In genomic region chr2:181410760-181411473, GRCm38 (mm10) we compare ENCODE assay signal across 9 mouse cellular contexts. TPM values are rescaled to one million over a fixed set of nuclear protein-coding genes. Genes with fewer than 3 reads are reported as not detected.
DNase-seq lines count a peak whose midpoint lies in the region; ATAC-seq and TF ChIP-seq lines count a peak whose summit lies in the region.
"Had no signal": no experiment of that assay in that cellular context is flagged by ENCODE, and none has a peak within 500 bp of the region (broad histone marks: within the 10 kb centered on the region; RNA-seq: fewer than 3 reads in every experiment).

No protein-coding gene starts in this region.

- H3K9me3 ChIP-seq in ES-E14 (ENCODE audit: control insufficient read depth, insufficient read depth, low read depth, low read length) = no peaks in the 10 kb centered on the region
- H3K9me3 ChIP-seq in forebrain, embryonic 14.5 days (replicated peaks; ENCODE audit: control insufficient read depth, low read length) = no peaks in the 10 kb centered on the region
- no peaks in the 10 kb centered on the region for H3K9me3 ChIP-seq in hindbrain, embryonic 12.5 days (replicated peaks)
- H3K9me3 ChIP-seq: heart, embryonic 13.5 days had no signal

- peak; percentile 34 for DNase-seq in ES-E14 (ENCODE audit: low read depth, low spot score)
- peak; percentile 87 for DNase-seq in brain, adult 2 months (ENCODE audit: low read depth, low spot score)
- peak; percentile 79 for DNase-seq in forebrain, embryonic 14.5 days (ENCODE audit: low spot score)
- peak; percentile 27 for DNase-seq in layer of hippocampus, adult 9-10 months (ENCODE audit: low spot score)
- peak; percentile 74 for DNase-seq in lung, postnatal 25 days (ENCODE audit: low spot score)
- DNase-seq in ovary, postnatal 36 days (ENCODE audit: low spot score) = peak; percentile 74
- peak; percentile 56 for DNase-seq in thymus, postnatal 4 days

- no peak overlapping the region for H3K4me3 ChIP-seq in ES-E14 (ENCODE audit: insufficient read depth in 1 of 2, low read depth in 1 of 2, low read length in 2 of 2, poor library complexity in 1 of 2, severe bottlenecking in 1 of 2)
- H3K4me3 ChIP-seq in forebrain, embryonic 14.5 days (ENCODE audit: low read depth, low read length) = no peak overlapping the region
- no peak overlapping the region for H3K4me3 ChIP-seq in hindbrain, embryonic 12.5 days
- H3K4me3 ChIP-seq: heart, embryonic 13.5 days had no signal

- no peak overlapping the region for H3K4me2 ChIP-seq in forebrain, embryonic 14.5 days (ENCODE audit: low read length)
- no peak overlapping the region for H3K4me2 ChIP-seq in hindbrain, embryonic 12.5 days (replicated peaks)
- H3K4me2 ChIP-seq: heart, embryonic 13.5 days had no signal

- in situ Hi-C loops in ES-E14 (cut with MboI; ENCODE audit: low sequenced_read_pairs in 2 of 2, unreplicated experiment in 2 of 2) = no loop called here

- peaks cover 0 to 7% of the 10 kb centered on the region in 2 experiments; a peak in 2 of 4 replicates for H3K4me1 ChIP-seq in ES-E14 (ENCODE audit: control insufficient read depth in 2 of 2, insufficient read depth in 2 of 2, low read length in 2 of 2, poor library complexity in 1 of 2)
- H3K4me1 ChIP-seq in forebrain, embryonic 14.5 days (ENCODE audit: control insufficient read depth, insufficient read depth, low read length) = no peaks in the 10 kb centered on the region
- H3K4me1 ChIP-seq in hindbrain, embryonic 12.5 days = 0 out of 2 replicates have a peak, but pooled peaks cover 3% of the 10 kb centered on the region

- no peaks in the 10 kb centered on the region for H3K36me3 ChIP-seq in ES-E14 (ENCODE audit: control insufficient read depth, insufficient read depth, low read length, poor library complexity, severe bottlenecking)
- H3K36me3 ChIP-seq in forebrain, embryonic 14.5 days (ENCODE audit: control insufficient read depth, insufficient read depth, low read length) = 0 out of 2 replicates have a peak, but pooled peaks cover 2% of the 10 kb centered on the region
- H3K36me3 ChIP-seq in hindbrain, embryonic 12.5 days = no peaks in the 10 kb centered on the region

- no peaks in the 10 kb centered on the region for H3K27me3 ChIP-seq in forebrain, embryonic 14.5 days (replicated peaks; ENCODE audit: control insufficient read depth, insufficient read depth, low read length)
- H3K27me3 ChIP-seq in hindbrain, embryonic 12.5 days = no peaks in the 10 kb centered on the region
- H3K27me3 ChIP-seq: heart, embryonic 13.5 days had no signal

- ATAC-seq in forebrain, embryonic 14.5 days = peak; percentile 67; the same call in 1 of the 2 replicates
- peak; percentile 85 for ATAC-seq in hindbrain, embryonic 12.5 days (ENCODE audit: low FRiP score)

- no peak overlapping the region for H3K9ac ChIP-seq in ES-E14 (ENCODE audit: insufficient read depth, low read depth, low read length, poor library complexity, severe bottlenecking)
- no peak overlapping the region for H3K9ac ChIP-seq in forebrain, embryonic 14.5 days (ENCODE audit: low read length)
- no peak overlapping the region for H3K9ac ChIP-seq in hindbrain, embryonic 12.5 days
- H3K9ac ChIP-seq: heart, embryonic 13.5 days had no signal

- H3K27ac ChIP-seq in ES-E14 (ENCODE audit: insufficient read depth, low read depth, low read length, poor library complexity, severe bottlenecking) = no peak overlapping the region
- peak overlapping the region; percentile 44; the same call in 1 of the 2 replicates for H3K27ac ChIP-seq in forebrain, embryonic 14.5 days (ENCODE audit: low read depth, low read length)
- peak overlapping the region; percentile 62; the same call in 1 of the 2 replicates for H3K27ac ChIP-seq in hindbrain, embryonic 12.5 days
- H3K27ac ChIP-seq: heart, embryonic 13.5 days had no signal

- 30% methylated on average over 4 of the region's 4 CpGs for WGBS in forebrain, embryonic 14.5 days
- 45% methylated on average over 4 of the region's 4 CpGs for WGBS in hindbrain, embryonic 12.5 days

TF ChIP-seq in ES-E14, 5 proteins besides CTCF, POLR2A, EP300 and RAD21:
- TF ChIP-seq MAFK (IDR thresholded peaks at IDR 0.05; ENCODE audit: insufficient read depth, low read depth, low read length) = no peak
- TF ChIP-seq CHD2 (IDR thresholded peaks at IDR 0.05; ENCODE audit: low read depth, low read length) = no peak
- no peak for TF ChIP-seq HCFC1 (IDR thresholded peaks at IDR 0.05; ENCODE audit: borderline replicate concordance, insufficient read depth, low read length)

RNA-seq across cellular contexts. Expression of gene Lime1, which starts 31.0 kb away (rescaled TPM):
- total RNA-seq in ES-E14 (2012; rRNA removed) = 30.8 and 48.9 TPM in 2 replicates
- 27.4 and 30.3 TPM in 2 replicates for polyA plus RNA-seq in forebrain, embryonic 14.5 days (2014; fragmentation: Nextera tagmentation; extraction: Ambion mirVana)
- 37.8 and 41.8 TPM in 2 replicates for polyA plus RNA-seq in hindbrain, embryonic 12.5 days (2016; fragmentation: Nextera tagmentation; extraction: Ambion mirVana)

RNA-seq across cellular contexts. Expression of gene Arfrp1, which starts 45.7 kb away (rescaled TPM):
- total RNA-seq in ES-E14 (2012; rRNA removed) = 32.8 and 36.3 TPM in 2 replicates
- polyA plus RNA-seq in forebrain, embryonic 14.5 days (2014; fragmentation: Nextera tagmentation; extraction: Ambion mirVana) = 58.6 and 63.5 TPM in 2 replicates
- polyA plus RNA-seq in hindbrain, embryonic 12.5 days (2016; fragmentation: Nextera tagmentation; extraction: Ambion mirVana) = 68.5 and 76.6 TPM in 2 replicates

RNA-seq across cellular contexts. Expression of gene Zgpat, which starts 46.2 kb away (rescaled TPM):
- 43.5 and 61.3 TPM in 2 replicates for total RNA-seq in ES-E14 (2012; rRNA removed)
- polyA plus RNA-seq in forebrain, embryonic 14.5 days (2014; fragmentation: Nextera tagmentation; extraction: Ambion mirVana) = 44.6 and 55.6 TPM in 2 replicates
- 71.7 and 74.7 TPM in 2 replicates for polyA plus RNA-seq in hindbrain, embryonic 12.5 days (2016; fragmentation: Nextera tagmentation; extraction: Ambion mirVana)

RNA-seq across cellular contexts. Expression of gene Zbtb46, which starts 48.3 kb away (rescaled TPM):
- total RNA-seq in ES-E14 (2012; rRNA removed) = 4.4 and 5.1 TPM in 2 replicates
- 7.6 and 8.6 TPM in 2 replicates for polyA plus RNA-seq in forebrain, embryonic 14.5 days (2014; fragmentation: Nextera tagmentation; extraction: Ambion mirVana)
- polyA plus RNA-seq in hindbrain, embryonic 12.5 days (2016; fragmentation: Nextera tagmentation; extraction: Ambion mirVana) = 22.3 and 22.7 TPM in 2 replicates

Comparison
In these comparisons a context has a peak if more than half of its experiments do, and no peak if none do; other contexts are left out.
1. DNase-seq: peak in every context shown above with its lines; median percentile 87 in brain, adult 2 months; 79 in forebrain, embryonic 14.5 days; 74 in lung, postnatal 25 days; 74 in ovary, postnatal 36 days; 56 in thymus, postnatal 4 days; 34 in ES-E14; 27 in layer of hippocampus, adult 9-10 months.